Mouse (Mus musculus): ENCODE results near the gene Taf12.
A peak's percentile ranks its signal among the peaks of the same experiment; 100 is the strongest.

Gene Taf12

GRCm38 (mm10) chr4:132274156-132274862 is at the start of gene Taf12:
TSS of gene Taf12 (plus strand) at chr4:132274375.
- peak; percentile 89 for DNase-seq (ENCODE audit: low read depth, low spot score)

- DNase-seq (ENCODE audit: low read depth, low spot score) = no peak
Measured at GRCm38 (mm10) chr4:132230422-132230821, 43.8 kb upstream of the Taf12 start.

DNA sequence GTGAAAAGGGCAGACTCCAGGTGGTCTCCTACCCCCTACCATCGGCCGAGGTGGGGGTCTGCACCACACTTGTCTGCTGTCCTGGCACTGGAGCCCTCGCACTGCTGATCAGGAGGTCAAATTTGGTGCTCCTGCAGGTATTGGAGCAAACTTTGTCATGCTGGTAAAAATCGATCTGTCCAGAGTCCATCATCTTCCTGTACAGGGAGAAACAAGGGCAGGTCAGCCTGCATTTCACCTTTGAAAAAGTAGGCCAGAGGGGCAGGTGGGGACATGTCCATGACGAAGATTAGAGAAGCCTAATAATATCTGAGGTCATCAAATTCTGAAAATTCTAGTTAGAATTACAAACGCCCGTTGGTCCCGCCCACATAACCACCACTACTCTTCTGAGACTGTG is 39.5 kb upstream of the Taf12 start:
- DNase-seq (ENCODE audit: low read depth, low spot score) = no peak

DNA sequence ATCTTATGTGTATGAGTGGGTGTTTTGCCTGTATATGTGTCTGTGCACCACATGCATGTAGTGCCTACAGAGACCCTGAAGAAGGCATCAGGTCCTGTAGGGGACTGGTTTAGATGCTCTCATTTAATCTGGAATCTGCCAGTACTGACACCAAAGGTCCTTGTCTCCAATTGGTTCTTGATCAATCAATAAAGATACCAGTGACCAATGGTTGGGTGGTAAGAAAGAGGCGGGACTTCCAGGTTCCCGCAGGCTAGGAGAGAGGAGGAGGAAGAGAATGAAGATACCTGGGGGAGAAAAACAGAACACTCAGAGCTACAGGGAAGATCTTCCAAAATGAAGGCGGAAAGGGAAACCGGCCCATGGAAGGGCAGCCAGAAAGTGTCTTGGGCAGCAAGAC is 35.8 kb upstream of the Taf12 start:
- no peak for DNase-seq (ENCODE audit: low read depth, low spot score)

GRCm38 (mm10) chr4:132240367-132240766 is 33.8 kb upstream of the Taf12 start:
- no peak for DNase-seq (ENCODE audit: low read depth, low spot score)

DNA sequence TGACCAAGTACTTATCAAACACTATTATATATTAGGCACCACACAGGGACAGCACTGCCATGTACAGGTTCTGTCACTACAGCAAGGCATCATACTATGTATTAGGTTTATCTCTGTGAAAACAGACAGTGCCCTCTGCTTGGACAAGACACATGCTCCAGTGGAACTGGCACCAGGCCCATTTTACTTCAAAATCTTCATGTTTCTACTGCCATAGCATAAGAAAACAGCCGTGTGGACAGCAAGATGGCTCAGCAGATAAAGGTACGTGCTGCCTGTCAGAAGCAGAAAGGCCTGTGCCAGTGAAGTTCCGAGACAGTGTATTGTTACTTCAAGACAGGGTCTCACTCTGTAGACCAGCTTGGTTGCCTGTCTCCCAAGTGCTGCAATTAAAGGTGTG is 33.0 kb upstream of the Taf12 start:
- no peak for DNase-seq (ENCODE audit: low read depth, low spot score)

- DNase-seq (ENCODE audit: low read depth, low spot score) = no peak
Measured at GRCm38 (mm10) chr4:132245643-132246042, 28.5 kb upstream of the Taf12 start.

DNA sequence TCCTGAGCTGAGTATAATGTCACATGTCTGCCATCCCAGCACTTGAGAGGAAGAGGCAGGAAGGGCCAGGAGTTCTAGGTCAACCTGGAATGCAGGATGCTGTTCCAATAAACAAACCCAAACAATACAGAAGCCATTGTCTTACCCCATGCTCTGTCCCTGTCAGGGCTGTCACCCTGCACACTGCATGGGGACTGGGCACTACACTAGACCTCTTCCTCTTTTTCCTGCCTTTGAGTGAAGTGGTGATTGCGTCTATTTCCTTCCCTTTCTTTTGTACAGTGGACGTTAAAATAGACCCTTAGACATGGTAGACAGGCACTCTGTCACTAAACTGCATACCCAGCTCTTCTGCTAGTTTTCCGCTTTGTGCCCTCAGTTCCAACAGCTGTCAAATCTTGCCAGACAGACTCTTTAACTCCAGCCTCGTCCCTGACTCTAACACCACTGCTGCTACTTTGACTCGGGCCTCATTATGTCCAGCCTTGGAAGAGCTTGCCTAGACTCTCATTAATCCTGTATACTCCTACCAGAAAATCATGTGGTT is 26.7 kb upstream of the Taf12 start:
- no peak for DNase-seq (ENCODE audit: low read depth, low spot score)

DNA sequence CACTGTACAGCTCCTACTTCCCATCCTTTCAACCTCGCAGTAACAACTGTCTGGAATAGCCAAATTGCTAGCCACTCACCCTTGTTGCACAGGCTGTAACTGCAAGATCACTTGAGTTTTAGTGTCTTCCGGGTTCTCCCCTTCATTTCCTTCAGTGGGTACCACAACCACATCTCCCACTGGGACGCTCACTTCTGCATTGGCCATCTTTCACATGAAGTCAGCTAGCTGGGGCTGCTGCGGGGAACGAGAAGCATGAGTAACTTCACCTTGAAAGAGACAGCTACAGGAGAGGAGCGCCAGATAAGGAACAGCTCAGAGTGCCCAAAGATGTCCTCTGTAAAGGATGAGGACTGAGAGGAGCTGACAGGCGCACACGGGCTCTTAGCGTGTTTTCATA is 22.6 kb upstream of the Taf12 start:
- DNase-seq (ENCODE audit: low read depth, low spot score) = no peak

DNA sequence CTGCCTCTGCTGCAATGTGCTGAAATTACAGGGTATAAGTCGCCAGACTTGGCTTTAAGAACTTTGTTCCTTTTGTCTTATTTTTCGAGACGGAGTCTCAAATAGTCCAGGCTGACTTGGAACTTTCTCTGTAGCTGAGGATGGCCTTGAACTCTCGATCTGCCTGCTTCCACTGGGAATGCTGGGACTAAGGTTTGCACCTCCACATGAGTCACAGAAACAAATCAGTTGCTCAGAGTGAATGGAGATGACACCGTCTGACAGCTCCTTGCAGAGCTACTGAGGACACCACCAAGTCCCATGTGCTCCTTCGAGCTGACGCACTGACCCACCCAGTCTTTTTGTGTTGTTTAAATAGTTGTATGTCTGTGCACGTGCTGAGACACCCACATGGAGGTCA is 21.0 kb upstream of the Taf12 start:
- no peak for DNase-seq (ENCODE audit: low read depth, low spot score)

DNA sequence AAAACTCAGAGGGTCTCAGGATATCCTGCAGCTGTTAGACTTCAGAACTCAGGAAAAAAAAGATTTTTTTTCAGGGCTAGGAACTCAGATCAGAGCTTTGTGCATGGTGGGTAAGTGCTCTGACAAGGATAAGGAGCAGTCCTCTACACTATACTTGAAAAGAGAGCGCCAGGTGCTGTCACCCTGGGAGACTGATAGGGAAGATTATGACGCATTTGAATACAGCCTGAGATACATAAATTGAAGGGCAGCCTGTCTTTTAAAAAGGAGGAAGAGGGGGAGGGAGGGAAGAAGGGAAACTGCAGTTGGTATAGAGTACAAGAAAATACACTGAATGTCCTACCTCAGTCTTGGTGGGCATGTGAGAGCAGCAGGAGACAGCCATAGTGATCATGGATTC is 20.6 kb upstream of the Taf12 start:
- no peak for DNase-seq (ENCODE audit: low read depth, low spot score)

DNA sequence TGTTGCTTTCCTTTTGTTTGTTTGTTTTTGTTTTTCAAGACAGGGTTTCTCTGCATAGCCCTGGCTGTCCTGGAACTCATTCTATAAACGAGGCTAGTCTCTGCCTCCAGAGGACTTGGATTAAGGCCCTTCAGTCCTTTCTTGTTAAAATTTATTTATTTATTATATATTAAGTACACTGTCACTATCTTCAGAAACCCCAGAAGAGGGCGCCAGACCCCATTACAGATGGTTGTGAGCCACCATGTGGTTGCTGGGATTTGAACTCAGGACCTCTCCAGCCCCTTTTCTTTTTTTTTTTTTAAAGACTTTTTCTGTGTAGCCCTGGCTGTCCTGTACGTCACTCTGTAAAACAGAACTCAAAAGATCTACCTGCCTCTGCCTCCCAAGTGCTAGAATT is 19.2 kb upstream of the Taf12 start:
- peak; percentile 32 for DNase-seq (ENCODE audit: low read depth, low spot score)

- no peak for DNase-seq (ENCODE audit: low read depth, low spot score)
Measured at GRCm38 (mm10) chr4:132256384-132256783, 17.8 kb upstream of the Taf12 start.

- DNase-seq (ENCODE audit: low read depth, low spot score) = no peak
Measured at GRCm38 (mm10) chr4:132259248-132259647, 14.9 kb upstream of the Taf12 start.

DNA sequence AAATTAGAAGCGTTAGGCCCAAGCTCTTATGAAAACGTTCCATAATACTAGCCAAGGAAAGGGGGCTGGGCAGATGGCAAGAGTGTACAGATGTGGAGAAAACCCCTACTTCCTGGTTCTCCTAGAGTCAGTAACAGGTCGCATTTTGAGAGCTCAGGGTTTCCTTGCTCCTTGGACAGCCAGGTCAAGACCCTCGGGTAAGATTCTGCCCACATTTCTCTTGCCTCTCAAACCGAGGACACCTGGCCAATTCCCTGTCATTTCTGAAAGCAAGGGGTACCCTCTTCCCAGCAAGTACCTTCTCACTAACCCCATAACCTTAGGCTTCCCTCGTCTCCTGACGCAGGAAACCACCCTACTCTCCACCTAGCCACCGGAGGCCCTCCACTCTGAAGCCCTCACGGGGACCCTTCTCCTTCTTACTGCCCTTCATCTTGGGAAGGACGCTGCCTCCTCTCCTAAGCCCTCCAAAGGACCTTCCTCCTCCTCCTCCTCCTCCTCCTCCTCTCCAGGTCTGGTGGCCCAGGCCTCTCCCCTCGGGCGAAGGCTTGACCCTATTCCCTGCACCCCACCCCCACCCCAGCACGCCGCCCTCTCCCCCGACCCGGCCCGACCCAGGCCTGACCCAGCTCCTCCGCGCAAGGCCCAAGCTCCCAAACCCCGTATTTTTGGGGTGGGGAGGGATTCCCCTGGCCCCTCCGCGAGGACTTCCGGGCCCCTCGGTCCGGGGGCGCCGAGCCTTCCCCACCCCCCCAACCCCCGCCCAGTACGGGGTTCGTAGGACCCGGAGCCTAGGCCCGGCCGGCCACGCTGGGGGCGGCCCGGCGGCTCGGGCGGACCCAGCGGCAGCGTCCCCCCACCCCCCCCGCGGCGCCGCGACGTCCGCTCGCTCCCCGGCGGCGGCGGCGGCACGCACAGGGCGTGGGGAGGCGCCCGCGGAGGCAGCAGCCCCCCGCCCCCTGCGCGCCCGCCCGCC is 13.5 kb upstream of the Taf12 start:
- DNase-seq (ENCODE audit: low read depth, low spot score) = peak; percentile 55

DNA sequence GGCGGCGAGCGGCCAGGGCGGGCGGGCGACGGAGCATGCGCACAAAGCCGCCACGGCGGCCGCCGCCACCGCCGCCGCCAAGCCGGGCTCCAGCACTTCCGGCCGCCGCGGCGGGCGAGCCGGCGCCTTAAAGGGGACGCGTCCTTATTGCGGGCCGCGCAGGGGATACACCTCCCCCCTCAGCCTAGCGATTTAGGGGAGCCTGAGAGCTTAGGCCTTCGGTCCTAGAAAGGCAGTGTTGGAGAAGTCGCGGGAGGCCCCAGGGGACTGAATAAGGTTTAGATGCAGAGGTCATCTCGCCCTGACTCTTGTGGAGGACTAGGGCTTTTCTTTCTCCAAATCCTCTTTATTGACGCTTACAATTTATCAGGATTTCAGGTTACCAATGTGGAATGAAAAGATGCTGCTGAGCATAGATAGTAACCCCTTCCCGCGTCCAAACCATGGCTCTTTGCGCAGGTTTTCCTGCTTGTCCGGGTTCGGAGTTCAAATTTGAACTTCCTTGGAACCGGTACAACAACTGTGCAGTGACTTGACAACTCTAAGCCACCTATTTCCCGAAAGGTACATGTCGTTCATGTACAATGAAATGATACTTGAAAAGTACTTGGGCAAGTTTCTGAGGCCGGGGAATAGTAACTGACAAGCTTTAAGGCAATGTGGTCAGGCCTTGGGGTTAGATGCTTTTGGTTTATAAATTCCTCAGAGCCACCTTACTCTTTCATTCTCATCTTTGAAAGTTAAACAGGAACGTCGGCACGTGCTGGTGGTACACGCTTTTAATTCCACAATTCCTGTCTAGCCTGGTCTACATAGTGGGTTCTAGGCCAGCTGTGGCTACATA is 12.4 kb upstream of the Taf12 start, which contains the start of gene Gmeb1:
TSS of gene Gmeb1 (minus strand) at position 89 of the 844 bp plus-strand sequence.
- peak; percentile 59 for DNase-seq (ENCODE audit: low read depth, low spot score)

DNA sequence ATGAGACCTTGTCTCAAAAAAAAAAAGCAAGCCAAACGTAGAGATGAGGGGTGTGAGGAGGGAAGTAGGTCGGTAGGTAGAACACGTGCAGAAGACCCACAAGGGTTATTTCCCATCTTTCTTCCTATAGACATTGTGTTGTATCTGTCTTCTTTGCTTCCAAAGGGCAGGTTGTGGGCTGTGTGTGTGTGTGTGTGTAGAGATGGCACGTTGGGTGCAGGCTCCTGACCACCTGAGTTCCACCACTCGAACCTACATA is 11.9 kb upstream of the Taf12 start:
- no peak for DNase-seq (ENCODE audit: low read depth, low spot score)

GRCm38 (mm10) chr4:132263313-132263712 is 10.9 kb upstream of the Taf12 start:
- DNase-seq (ENCODE audit: low read depth, low spot score) = peak; percentile 18

DNA sequence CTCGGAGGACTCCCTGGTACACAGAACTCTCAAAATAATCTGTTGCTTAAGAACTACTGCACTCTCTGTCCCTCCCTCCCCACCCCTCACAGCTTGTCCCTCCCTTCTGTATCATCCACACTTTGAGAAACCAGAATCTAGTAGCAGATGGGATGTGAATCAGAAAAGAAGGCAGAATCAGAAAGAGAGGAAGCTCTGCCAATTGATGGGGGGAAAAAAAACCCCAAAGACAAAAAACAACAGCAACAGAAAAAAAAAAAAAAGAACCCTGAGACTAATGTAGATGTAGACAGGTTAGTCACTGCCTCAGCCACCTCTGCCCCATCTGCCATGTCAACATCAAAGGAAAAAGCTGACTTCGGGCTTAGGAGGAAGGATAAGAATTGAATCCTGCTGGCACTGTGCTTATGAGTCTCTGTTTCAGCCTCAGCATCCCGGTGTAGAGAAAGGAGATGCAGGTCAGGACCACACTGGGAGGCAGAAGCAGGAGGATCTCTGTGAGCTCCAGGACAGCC is 7.3 kb upstream of the Taf12 start:
- DNase-seq (ENCODE audit: low read depth, low spot score) = no peak

DNA sequence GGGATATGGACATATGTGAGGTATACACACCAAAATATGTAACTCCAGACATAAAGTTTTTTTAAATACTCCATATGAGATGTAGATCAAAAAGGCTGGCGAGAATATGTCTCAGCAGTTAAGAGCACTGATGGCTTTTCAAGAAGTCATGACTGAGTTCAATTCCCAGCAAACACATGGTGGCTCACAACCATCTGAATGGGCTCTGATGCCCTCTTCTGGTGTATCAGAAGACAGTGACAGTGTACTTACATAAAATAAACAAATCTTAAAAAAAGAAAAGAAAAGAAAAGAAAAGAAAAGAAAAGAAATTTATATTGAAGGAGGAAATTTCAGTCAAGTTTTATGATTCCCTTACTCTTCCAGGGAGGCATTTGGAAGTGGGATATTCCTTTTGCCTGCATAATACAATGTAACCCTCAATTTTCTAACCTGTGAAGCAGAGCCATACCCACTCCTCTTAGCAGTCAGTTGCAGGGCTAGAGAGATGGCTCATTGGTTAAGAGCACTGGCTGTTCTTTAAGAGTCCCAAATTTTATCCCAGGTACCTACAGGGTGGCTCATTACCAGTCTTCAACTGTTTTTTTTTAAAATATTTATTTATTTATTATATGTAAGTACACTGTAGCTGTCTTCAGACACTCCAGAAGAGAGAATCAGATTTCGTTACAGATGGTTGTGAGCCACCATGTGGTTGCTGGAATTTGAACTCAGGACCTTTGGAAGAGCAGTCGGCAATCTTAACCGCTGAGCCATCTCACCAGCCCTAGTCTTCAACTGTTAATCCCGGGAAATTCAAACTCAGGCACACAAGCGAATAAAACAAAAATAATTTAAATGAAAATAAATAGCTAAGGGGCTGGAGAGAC is 5.1 kb upstream of the Taf12 start:
- peak; percentile 74 for DNase-seq (ENCODE audit: low read depth, low spot score)
